Mouse (Mus musculus) cerebellum, adult 18-20 months (tissue): ENCODE data around the gene Tbx15.

Experiments
- DNase-seq, 2 experiments: peaks; one replicate each; pipeline ENCODE4 v3.0.0; 2021

Gene Tbx15

GRCm38 (mm10) chr3:99249551-99249870, 9.3 kb downstream of the Tbx15 start:
- no peak for DNase-seq

GRCm38 (mm10) chr3:99249906-99250305, 9.7 kb downstream of the Tbx15 start:
- no peak for DNase-seq

- DNase-seq: no peak
These were observed 11.3 kb downstream of the Tbx15 start for GRCm38 (mm10) chr3:99251271-99252165.

- DNase-seq: no peak
These were observed 12.4 kb downstream of the Tbx15 start for GRCm38 (mm10) chr3:99252461-99253091.

DNA sequence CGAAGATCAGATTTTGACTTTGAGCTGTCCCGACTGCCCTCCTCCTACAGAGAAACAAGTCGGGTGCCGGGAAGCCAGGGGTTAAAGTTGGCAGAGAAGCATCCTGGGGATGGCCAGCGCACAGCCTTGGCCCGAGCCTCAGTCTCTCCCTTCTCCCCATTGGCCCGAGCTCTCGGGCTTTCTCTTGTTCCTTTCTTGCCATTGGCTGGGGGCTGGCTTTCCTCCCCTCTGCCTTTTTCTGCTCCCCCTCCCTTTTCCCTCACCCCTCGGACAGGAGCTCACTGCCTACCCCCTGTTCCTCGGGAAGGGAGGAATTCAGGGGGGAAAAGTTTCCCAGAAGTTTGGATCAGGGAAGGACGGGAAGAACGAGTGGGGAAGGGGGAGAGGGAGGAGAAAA, 12.9 kb downstream of the Tbx15 start:
- no peak for DNase-seq

DNA sequence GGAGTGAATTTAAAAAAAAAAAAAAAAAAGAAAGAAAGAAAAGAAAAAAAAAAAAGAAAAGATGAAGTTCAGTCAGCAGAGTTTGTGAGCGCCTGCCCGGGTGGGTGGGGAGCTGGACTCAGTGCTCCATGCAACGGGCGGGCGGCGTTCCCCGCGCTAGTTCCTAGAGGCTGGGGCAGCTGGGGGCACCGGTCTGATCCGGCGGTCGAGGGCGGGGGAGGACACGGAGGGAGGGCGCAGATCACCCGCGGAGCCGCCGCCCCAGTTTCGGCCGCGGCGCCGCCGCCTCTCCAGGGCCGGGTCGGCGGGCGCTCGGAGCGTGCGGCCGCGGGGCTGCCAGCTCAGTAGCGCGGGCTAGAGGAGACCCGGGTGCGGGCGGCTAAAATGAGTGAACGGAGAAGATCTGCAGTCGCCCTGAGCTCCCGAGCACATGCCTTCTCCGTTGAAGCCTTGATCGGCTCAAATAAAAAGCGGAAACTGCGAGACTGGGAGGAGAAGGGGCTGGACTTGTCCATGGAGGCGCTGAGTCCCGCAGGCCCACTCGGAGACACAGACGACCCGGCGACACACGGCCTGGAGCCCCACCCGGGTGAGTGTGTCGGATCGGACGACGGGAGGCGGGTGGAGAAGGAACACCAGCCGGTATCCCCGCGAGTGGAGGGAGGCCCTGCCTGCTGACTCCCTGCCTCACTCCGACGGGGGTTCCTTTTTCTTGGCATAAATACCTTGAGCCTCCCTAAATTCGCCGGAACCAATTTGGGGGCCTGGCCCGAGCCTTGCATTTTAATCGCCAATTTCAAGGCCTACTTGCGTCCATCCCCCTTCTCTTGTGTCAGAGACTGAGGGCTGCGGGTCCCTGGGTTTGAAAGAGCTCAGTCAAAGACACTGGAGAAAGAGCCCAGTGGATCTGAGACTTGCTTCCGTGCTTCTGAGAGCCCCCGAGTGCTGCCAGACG, 13.6 kb downstream of the Tbx15 start:
- DNase-seq: no peak

- DNase-seq: no peak
These were observed 14.5 kb downstream of the Tbx15 start for GRCm38 (mm10) chr3:99254559-99255151.

GRCm38 (mm10) chr3:99255411-99256365, 15.5 kb downstream of the Tbx15 start:
- DNase-seq: no peak

DNA sequence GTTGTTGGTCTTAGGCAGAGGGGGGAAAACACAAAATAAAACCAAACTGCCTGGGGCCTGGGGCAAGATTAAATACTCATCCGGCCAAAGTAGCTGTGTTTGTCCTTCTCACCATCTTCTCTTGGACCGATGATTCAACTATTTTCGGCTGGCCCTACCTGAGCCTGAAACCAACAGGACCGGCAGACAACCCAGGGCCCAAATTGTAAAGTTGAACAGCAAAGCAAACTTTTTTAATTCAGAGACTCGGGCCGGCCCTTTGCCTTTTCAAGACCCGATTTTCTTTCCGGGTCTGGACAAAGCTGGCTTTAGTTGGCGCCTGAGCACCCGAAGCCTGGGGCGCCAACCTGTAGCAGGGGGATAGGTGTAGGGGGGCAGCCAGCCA, 16.2 kb downstream of the Tbx15 start:
- DNase-seq: no peak

- no peak for DNase-seq
These were observed 16.6 kb downstream of the Tbx15 start for GRCm38 (mm10) chr3:99256766-99257165.

- DNase-seq: no peak
These were observed 17.7 kb downstream of the Tbx15 start for GRCm38 (mm10) chr3:99257586-99258577.

GRCm38 (mm10) chr3:99259741-99260270, 19.6 kb downstream of the Tbx15 start:
- DNase-seq: no peak

GRCm38 (mm10) chr3:99260395-99260794, 20.2 kb downstream of the Tbx15 start:
- no peak for DNase-seq

- no peak for DNase-seq
These were observed 21.2 kb downstream of the Tbx15 start for GRCm38 (mm10) chr3:99261371-99261791.

- DNase-seq: no peak
These were observed 21.8 kb downstream of the Tbx15 start for GRCm38 (mm10) chr3:99261986-99262385.

GRCm38 (mm10) chr3:99263471-99263903, 23.3 kb downstream of the Tbx15 start:
- no peak for DNase-seq

GRCm38 (mm10) chr3:99264695-99265094, 24.5 kb downstream of the Tbx15 start:
- DNase-seq: no peak

DNA sequence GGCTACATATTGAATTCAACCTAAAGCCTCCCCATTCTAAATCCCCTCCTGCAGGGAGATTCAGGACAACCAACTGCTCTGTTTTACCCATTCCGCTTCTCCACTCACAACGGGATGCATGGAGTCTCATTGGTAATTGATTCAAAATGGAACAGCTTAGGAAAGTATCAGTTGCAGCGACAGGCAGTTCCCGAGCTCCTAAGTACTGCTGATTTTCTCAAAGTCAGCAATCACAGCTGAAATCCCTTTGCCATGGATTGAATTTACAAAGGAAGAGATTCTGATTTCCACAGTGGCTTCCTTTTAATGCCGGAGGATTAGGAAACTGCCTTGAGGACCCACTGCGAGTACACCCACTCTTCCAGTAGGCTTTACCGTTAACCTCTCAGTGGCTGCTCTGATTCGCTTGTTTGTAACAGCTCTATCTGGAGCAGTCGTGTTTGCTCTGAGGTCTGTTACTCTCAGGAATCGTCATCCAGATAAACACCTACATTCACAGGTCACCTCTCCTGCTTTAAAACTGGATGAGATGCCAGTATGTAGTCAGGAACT, 26.6 kb downstream of the Tbx15 start:
- DNase-seq: no peak

DNA sequence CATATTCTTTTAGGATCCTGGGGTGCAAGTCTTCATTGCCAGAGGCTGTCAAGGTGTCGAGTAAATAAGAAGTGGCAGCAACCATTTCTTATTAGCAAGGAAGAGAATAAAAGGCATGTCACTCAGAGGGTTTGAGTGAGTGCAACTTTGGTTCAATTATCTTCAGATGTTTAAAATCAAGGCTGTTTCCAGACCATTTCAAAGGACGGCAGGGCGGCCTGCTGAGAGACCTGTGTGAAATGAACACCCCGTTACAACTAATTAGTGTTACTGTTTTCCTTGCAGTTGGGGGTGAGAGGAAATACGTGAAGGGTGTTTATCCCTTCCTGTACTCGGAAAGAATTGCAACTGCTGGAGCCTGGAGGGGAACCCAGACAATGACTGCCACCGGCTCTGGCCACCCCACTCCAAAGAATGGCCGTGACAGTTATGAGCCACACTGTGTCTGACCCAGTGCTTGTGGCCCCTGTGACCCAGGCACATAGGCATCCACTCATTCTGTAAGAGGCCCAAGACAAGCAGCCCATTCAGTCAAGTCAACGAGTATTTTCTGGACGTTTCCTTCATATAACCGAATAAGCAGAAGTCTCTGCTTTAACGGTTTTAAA, 37.9 kb downstream of the Tbx15 start:
- no peak for DNase-seq
